Mouse (Mus musculus): ENCODE measurements around the gene Cct3.

- TF ChIP-seq EP300 (IDR thresholded peaks at IDR 0.05; ENCODE audit: insufficient read depth, low read depth, low read length) (no peak), CTCF (IDR thresholded peaks at IDR 0.05) (no peak), POLR2A (IDR thresholded peaks at IDR 0.05; ENCODE audit: insufficient read depth, low read depth, low read length) (no peak)
Measured at GRCm38 (mm10) chr3:88359989-88360388, 63.1 kb downstream of the Cct3 start.
